Mouse (Mus musculus) neural tube, embryonic 11.5 days (tissue): ENCODE data around the gene 4930539E08Rik. TPM values are rescaled to one million over a fixed set of nuclear protein-coding genes. Genes with fewer than 3 reads are reported as not detected.

ENCODE experiments used
- ATAC-seq: fragments of 200-750 bp; cut with Nextera tagmentation; 2 replicates; pipeline ENCODE4 v1.8.0; 2017; ENCODE audit warnings: moderate number of reproducible peaks, mild to moderate bottlenecking, moderate TSS enrichment, moderate library complexity; ENCODE audit not compliant: insufficient read depth, low FRiP score, low TSS enrichment
- DNase-seq: peaks from one replicate; pipeline ENCODE4 v3.0.0-alpha.2; 2015; ENCODE audit warnings: low spot score
- H3K27ac ChIP-seq: fragments of 300-500 bp; sonication (generic); 2 replicates; pipeline ENCODE4 v1.5.1; 2014; ENCODE audit warnings: low read depth, mild to moderate bottlenecking, low read length
- H3K27me3 ChIP-seq: fragments of 300-500 bp; sonication (generic); 2 replicates; pipeline ENCODE4 v1.6.1; 2014; ENCODE audit warnings: mild to moderate bottlenecking, low read length, mixed read lengths; ENCODE audit not compliant: control insufficient read depth, insufficient read depth
- H3K36me3 ChIP-seq: fragments of 300-500 bp; sonication (generic); 2 replicates; pipeline ENCODE4 v1.6.1; 2014; ENCODE audit warnings: mild to moderate bottlenecking, low read length, moderate library complexity, mixed read lengths; ENCODE audit not compliant: control insufficient read depth, insufficient read depth
- H3K4me1 ChIP-seq: fragments of 300-500 bp; sonication (generic); 2 replicates; pipeline ENCODE4 v1.6.1; 2014; ENCODE audit warnings: low read length, mixed read lengths; ENCODE audit not compliant: control insufficient read depth, insufficient read depth
- H3K4me2 ChIP-seq: fragments of 300-500 bp; sonication (generic); 2 replicates; pipeline ENCODE4 v1.6.1; 2014; ENCODE audit warnings: low read depth, mild to moderate bottlenecking, moderate library complexity
- H3K4me3 ChIP-seq: fragments of 300-500 bp; sonication (generic); 2 replicates; pipeline ENCODE4 v1.5.1; 2014; ENCODE audit warnings: low read depth, low read length
- H3K9ac ChIP-seq: fragments of 300-500 bp; sonication (generic); 2 replicates; pipeline ENCODE4 v1.6.1; 2014; ENCODE audit warnings: mild to moderate bottlenecking, low read length
- H3K9me3 ChIP-seq: fragments of 300-500 bp; sonication (generic); 2 replicates; pipeline ENCODE4 v1.6.1; 2016; ENCODE audit warnings: low read length; ENCODE audit not compliant: control insufficient read depth
- WGBS: fragments of 180-500 bp; shearing (Covaris S2); extraction: QIAGEN DNeasy Blood & Tissue Kit; methylation state at CpG from one replicate; pipeline ENCODE4 v1.1.7; 2014; 5-methylcytosine and 5-hydroxymethylcytosine counted together
- polyA plus RNA-seq: library from polyadenylated mRNA; unstranded; fragments of >200 nt; fragmentation: Nextera tagmentation; extraction: Ambion mirVana; gene quantifications from 2 replicates; pipeline ENCODE4 v1.2.1, GENCODE M21; 2014

4930539E08Rik gene
- polyA plus RNA-seq, 1 experiment from 2014 or later = 0.15 TPM

DNA sequence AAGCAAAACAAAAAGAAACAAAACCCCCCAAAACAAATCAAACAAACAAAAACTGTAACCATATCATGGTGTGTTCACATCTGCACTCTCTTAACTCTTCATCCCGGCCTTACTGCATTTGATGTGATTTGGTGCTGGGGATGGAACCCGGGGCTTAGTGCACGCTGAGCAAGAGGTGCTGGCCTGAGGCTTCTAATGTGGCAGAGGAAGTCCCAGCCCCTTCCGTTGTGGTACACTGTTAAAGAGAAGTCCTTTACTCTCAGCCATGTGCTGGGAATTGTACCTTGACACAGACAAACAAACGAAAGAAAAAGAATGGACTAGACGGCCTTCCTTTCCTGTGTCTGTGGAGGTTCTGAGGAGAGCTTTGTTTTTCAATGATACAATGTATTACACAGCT, 7.0 kb upstream of the 4930539E08Rik start:
- H3K9me3 ChIP-seq = no peaks in the 10 kb centered on the region
- H3K36me3 ChIP-seq = no peaks in the 10 kb centered on the region
- H3K4me2 ChIP-seq = no peak overlapping the region
- ATAC-seq (no peak), DNase-seq (no peak)
- H3K9ac ChIP-seq = no peak overlapping the region
- no peaks in the 10 kb centered on the region for H3K4me1 ChIP-seq
- WGBS = 76% methylated on average over 6 of the region's 6 CpGs
- H3K27me3 ChIP-seq = no peaks in the 10 kb centered on the region
- H3K27ac ChIP-seq = no peak overlapping the region
- H3K4me3 ChIP-seq = no peak overlapping the region

DNA sequence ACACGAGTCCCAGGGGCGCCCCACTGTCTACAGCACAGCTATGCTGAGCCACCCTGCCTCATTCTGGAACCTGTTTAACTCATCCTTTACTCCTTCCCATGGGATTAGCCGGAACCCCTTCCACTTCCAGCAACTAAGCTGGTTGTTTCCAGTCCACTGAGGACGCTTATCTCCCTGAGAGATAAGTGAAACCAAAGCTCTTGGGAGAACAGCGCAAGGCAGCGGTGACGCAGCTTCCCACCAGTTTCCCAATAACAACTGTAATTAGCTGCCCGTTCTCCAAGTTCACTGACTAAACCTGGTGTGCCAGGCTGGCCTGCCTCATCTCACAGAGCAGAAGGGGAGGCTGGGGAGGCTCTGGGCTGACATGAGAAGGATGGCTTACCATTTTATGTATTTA, 6.0 kb upstream of the 4930539E08Rik start:
- no peaks in the 10 kb centered on the region for H3K9me3 ChIP-seq
- H3K4me2 ChIP-seq = no peak overlapping the region
- 82% methylated on average over 8 of the region's 8 CpGs for WGBS
- ATAC-seq = no peak
- H3K27ac ChIP-seq = no peak overlapping the region
- no peaks in the 10 kb centered on the region for H3K4me1 ChIP-seq
- no peak overlapping the region for H3K9ac ChIP-seq
- no peaks in the 10 kb centered on the region for H3K36me3 ChIP-seq
- H3K4me3 ChIP-seq = no peak overlapping the region
- H3K27me3 ChIP-seq = no peaks in the 10 kb centered on the region
- no peak for DNase-seq

DNA sequence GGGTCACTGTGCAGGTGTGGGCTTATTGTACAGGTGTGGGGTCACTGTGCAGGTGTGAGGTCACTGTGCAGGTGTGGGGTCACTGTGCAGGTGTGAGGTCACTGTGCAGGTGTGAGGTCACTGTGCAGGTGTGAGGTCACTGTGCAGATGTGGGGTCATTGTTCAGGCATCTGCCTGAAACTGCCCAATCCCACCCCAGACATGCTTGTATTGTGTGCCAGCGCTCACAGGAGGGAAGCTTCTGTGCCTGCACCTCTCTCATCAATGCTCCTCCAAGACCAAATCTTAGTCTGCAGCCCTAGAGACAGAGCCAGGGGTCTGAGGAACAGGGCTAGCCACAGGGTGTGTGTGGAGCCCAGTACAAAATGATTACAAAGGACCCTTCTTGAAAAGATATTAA, 1.4 kb upstream of the 4930539E08Rik start:
- no peaks in the 10 kb centered on the region for H3K36me3 ChIP-seq
- H3K27ac ChIP-seq = no peak overlapping the region
- H3K27me3 ChIP-seq = no peaks in the 10 kb centered on the region
- H3K4me1 ChIP-seq = no peaks in the 10 kb centered on the region
- no peak for DNase-seq
- no peak overlapping the region for H3K4me3 ChIP-seq
- WGBS = 81% methylated on average over 1 of the region's 1 CpGs
- no peak overlapping the region for H3K9ac ChIP-seq
- no peaks in the 10 kb centered on the region for H3K9me3 ChIP-seq
- no peak for ATAC-seq
- no peak overlapping the region for H3K4me2 ChIP-seq

GRCm38 (mm10) chr17:28913940-28914339, 1.2 kb downstream of the 4930539E08Rik start:
- Histone ChIP-seq H3K4me2 (no peak overlapping the region), H3K9ac (no peak overlapping the region), H3K9me3 (no peaks in the 10 kb centered on the region), H3K4me1 (no peaks in the 10 kb centered on the region), H3K36me3 (no peaks in the 10 kb centered on the region), H3K27ac (no peak overlapping the region), H3K4me3 (no peak overlapping the region), H3K27me3 (0 out of 2 replicates have a peak, but pooled peaks cover 6% of the 10 kb centered on the region)
- DNase-seq (no peak), ATAC-seq (no peak)
- 90% methylated on average over 6 of the region's 6 CpGs for WGBS

GRCm38 (mm10) chr17:28913200-28913599, 1.9 kb downstream of the 4930539E08Rik start:
- Histone ChIP-seq H3K4me2 (no peak overlapping the region), H3K4me1 (no peaks in the 10 kb centered on the region), H3K36me3 (no peaks in the 10 kb centered on the region), H3K27ac (no peak overlapping the region), H3K27me3 (0 out of 2 replicates have a peak, but pooled peaks cover 6% of the 10 kb centered on the region), H3K4me3 (no peak overlapping the region), H3K9ac (no peak overlapping the region), H3K9me3 (no peaks in the 10 kb centered on the region)
- WGBS = 84% methylated on average over 5 of the region's 5 CpGs
- ATAC-seq (no peak), DNase-seq (no peak)

DNA sequence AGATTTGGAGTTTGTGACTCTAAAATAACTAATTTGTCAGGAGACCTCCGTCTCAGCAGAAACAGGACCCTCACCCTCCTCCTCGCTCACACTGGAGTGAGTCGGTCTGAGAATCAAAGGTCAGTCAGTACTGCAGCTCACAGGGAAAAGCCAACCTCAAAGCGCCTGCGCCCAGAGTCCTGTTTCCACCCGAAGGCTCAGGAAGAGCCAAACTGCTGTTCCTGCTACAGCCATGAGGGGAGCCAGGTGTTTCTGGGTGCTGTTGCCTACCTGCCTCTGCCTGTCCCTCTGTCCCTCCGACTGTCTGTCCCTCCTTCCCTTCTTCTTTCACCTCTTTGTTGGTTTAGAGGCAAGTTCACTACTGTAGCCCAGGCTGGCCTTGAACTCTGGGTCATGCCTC, 5.0 kb downstream of the 4930539E08Rik start:
- Histone ChIP-seq H3K36me3 (no peaks in the 10 kb centered on the region), H3K27me3 (0 out of 2 replicates have a peak, but pooled peaks cover 6% of the 10 kb centered on the region), H3K9me3 (no peaks in the 10 kb centered on the region), H3K4me2 (no peak overlapping the region), H3K9ac (no peak overlapping the region), H3K27ac (no peak overlapping the region), H3K4me1 (no peaks in the 10 kb centered on the region), H3K4me3 (no peak overlapping the region)
- WGBS = 17% methylated on average over 7 of the region's 7 CpGs
- ATAC-seq (no peak), DNase-seq (no peak)

DNA sequence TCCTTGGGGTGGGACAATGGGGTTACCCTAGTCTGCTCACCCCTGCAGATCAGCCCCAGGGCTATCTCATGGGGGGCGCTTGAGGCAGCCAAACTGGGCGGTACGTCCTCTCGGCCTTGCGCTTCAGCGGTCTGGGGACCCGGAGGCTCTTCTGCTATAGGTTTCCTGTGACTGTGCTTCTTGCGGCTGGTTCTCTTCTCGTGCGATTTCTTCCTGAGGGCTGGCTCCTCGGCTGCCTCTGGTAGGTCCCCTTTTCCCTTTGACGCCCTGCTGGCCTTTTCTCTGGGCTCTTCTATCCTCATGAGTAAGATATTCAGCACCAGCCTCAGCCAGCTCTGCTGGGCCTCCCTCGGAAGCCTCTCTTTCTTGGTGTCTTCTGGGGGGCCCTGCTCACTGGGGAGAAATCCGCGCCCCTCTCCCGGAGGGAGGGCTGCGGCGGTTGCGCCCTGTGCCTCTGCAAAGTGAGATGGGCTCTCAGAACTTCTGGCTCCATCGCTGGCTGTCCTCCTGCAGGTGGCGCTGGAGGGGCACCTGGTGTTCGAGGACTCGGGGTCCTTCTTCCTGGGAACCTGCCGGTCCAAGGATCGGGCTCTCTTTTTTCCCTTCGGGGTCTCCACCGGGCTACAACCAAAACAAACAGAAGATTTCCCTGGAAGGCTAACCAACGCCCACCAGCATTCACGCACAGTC, 5.7 kb downstream of the 4930539E08Rik start:
- Histone ChIP-seq H3K36me3 (no peaks in the 10 kb centered on the region), H3K9me3 (no peaks in the 10 kb centered on the region), H3K27me3 (0 out of 2 replicates have a peak, but pooled peaks cover 6% of the 10 kb centered on the region), H3K9ac (peak overlapping the region; percentile 39), H3K4me2 (peak overlapping the region; percentile 45), H3K4me1 (no peaks in the 10 kb centered on the region), H3K27ac (no peak overlapping the region), H3K4me3 (no peak overlapping the region)
- no peak for ATAC-seq
- peak; percentile 74 for DNase-seq
- 7% methylated on average over 28 of the region's 29 CpGs for WGBS

- H3K4me2 ChIP-seq = no peak overlapping the region
- 88% methylated on average over 7 of the region's 7 CpGs for WGBS
- ATAC-seq = no peak
These were observed 7.2 kb downstream of the 4930539E08Rik start for GRCm38 (mm10) chr17:28907959-28908358.

DNA sequence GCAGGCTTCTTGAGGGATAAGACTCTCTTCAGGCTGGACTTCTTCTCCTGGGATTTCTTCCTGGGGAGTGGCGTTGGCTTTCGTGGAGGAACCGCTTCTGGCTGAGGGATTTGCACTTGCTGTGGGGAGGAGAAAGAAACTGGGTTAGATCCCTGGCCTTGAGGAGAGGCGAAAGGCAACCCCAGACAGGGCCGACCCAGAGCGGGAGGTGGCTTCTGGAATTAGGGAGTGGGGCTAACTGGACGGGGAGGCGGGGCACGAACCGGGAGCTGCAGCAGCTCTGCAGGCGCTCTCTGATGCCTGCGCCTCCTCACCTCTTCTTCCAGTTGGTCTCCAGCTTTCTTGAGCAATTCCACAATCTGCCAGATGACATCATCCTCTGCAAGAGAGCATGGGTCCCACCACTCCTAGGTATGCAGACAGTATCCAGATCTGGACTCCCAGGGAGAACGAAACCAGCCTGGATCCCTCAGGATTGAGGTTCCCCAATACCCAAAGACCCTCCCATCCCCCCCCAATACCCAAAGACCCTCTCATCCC, 9.7 kb downstream of the 4930539E08Rik start:
- no peaks in the 10 kb centered on the region for H3K4me1 ChIP-seq
- H3K9me3 ChIP-seq = no peaks in the 10 kb centered on the region
- H3K4me2 ChIP-seq = no peak overlapping the region
- no peak overlapping the region for H3K27ac ChIP-seq
- no peak overlapping the region for H3K9ac ChIP-seq
- no peaks in the 10 kb centered on the region for H3K36me3 ChIP-seq
- 69% methylated on average over 13 of the region's 13 CpGs for WGBS
- DNase-seq = no peak
- ATAC-seq = no peak
- 0 out of 2 replicates have a peak, but pooled peaks cover 6% of the 10 kb centered on the region for H3K27me3 ChIP-seq
- no peak overlapping the region for H3K4me3 ChIP-seq

More at GRCm38 (mm10) chr17:28907959-28908358, 7.2 kb downstream of the 4930539E08Rik start:
- H3K27ac ChIP-seq = no peak overlapping the region
- H3K27me3 ChIP-seq = 0 out of 2 replicates have a peak, but pooled peaks cover 6% of the 10 kb centered on the region
- H3K9me3 ChIP-seq = no peaks in the 10 kb centered on the region
- no peaks in the 10 kb centered on the region for H3K36me3 ChIP-seq
- H3K4me1 ChIP-seq = no peaks in the 10 kb centered on the region
- DNase-seq = no peak
- H3K4me3 ChIP-seq = no peak overlapping the region
- H3K9ac ChIP-seq = no peak overlapping the region
